Mouse (Mus musculus) ES-E14 (cell line): ENCODE measurements around the gene Npas2. TPM values are rescaled to one million over a fixed set of nuclear protein-coding genes. Genes with fewer than 3 reads are reported as not detected.

Experiments
- DNase-seq: peaks from one replicate; pipeline ENCODE4 v3.0.0-alpha.2; 2013; ENCODE audit warnings: low read depth, low spot score
- H3K27ac ChIP-seq: 2 replicates; pipeline ENCODE4 v1.5.1; 2012; ENCODE audit warnings: low read depth, mild to moderate bottlenecking, low read length, moderate library complexity, mixed read lengths; ENCODE audit not compliant: poor library complexity, insufficient read depth, severe bottlenecking
- H3K36me3 ChIP-seq: 2 replicates; pipeline ENCODE4 v1.6.1; 2012; ENCODE audit warnings: mild to moderate bottlenecking, low read length, moderate library complexity, mixed read lengths; ENCODE audit not compliant: control insufficient read depth, poor library complexity, insufficient read depth, severe bottlenecking
- H3K4me1 ChIP-seq, 2 experiments: fragments of 150-350 bp in 1 of 2; sonication (generic) in 1 of 2; 2 replicates each; pipeline ENCODE4 v1.6.1; 2012; ENCODE audit warnings: low read length in 2 of 2, mild to moderate bottlenecking in 1 of 2, mixed read lengths in 1 of 2; ENCODE audit not compliant: control insufficient read depth in 2 of 2, insufficient read depth in 2 of 2, poor library complexity in 1 of 2
- H3K4me3 ChIP-seq, 2 experiments: fragments of 150-350 bp in 1 of 2; sonication (generic) in 1 of 2; 2 replicates each; pipeline ENCODE4 v1.5.1; 2012; ENCODE audit warnings: low read length in 2 of 2, low read depth in 1 of 2, mild to moderate bottlenecking in 1 of 2, mixed read lengths in 1 of 2; ENCODE audit not compliant: insufficient read depth in 1 of 2, poor library complexity in 1 of 2, severe bottlenecking in 1 of 2
- H3K9ac ChIP-seq: 2 replicates; pipeline ENCODE4 v1.6.1; 2012; ENCODE audit warnings: low read depth, mild to moderate bottlenecking, low read length, mixed read lengths; ENCODE audit not compliant: poor library complexity, insufficient read depth, severe bottlenecking
- H3K9me3 ChIP-seq: fragments of 150-350 bp; sonication (generic); 2 replicates; pipeline ENCODE4 v1.6.1; 2012; ENCODE audit warnings: low read depth, mild to moderate bottlenecking, low read length; ENCODE audit not compliant: control insufficient read depth, insufficient read depth
- CHD2 ChIP-seq: IDR thresholded peaks from 2 replicates; pipeline ENCODE4 v1.6.1; 2014; ENCODE audit warnings: mild to moderate bottlenecking, low read depth, low read length, inconsistent platforms
- HCFC1 ChIP-seq: IDR thresholded peaks from 2 replicates; pipeline ENCODE4 v1.6.1; 2012; ENCODE audit warnings: low read length, inconsistent platforms, borderline replicate concordance; ENCODE audit not compliant: insufficient read depth
- MAFK ChIP-seq: IDR thresholded peaks from 2 replicates; pipeline ENCODE4 v1.6.1; 2014; ENCODE audit warnings: mild to moderate bottlenecking, low read depth, low read length, inconsistent platforms; ENCODE audit not compliant: insufficient read depth
- ZC3H11A ChIP-seq: IDR thresholded peaks from 2 replicates; pipeline ENCODE4 v1.6.1; 2012; ENCODE audit warnings: low read depth, mild to moderate bottlenecking, inconsistent platforms, low read length, borderline replicate concordance
- ZNF384 ChIP-seq: IDR thresholded peaks from 2 replicates; pipeline ENCODE4 v1.6.1; 2012; ENCODE audit warnings: low read depth, low read length, inconsistent platforms
- in situ Hi-C, 2 experiments: fragments of 600-800 bp; cut with MboI; formaldehyde crosslinking; loops; one replicate each; pipeline ENCODE4 v1.15.1; 2025; ENCODE audit warnings: low sequenced_read_pairs in 2 of 2, inconsistent platforms in 1 of 2; ENCODE audit not compliant: unreplicated experiment in 2 of 2
- total RNA-seq: library from RNA; depleted of rRNA; stranded (reverse); fragments of 300-350 nt; gene quantifications from 2 replicates; pipeline ENCODE4 v1.2.3, GENCODE M21; 2012

The Npas2 gene
- total RNA-seq, 1 experiment = 0.09 TPM

DNA sequence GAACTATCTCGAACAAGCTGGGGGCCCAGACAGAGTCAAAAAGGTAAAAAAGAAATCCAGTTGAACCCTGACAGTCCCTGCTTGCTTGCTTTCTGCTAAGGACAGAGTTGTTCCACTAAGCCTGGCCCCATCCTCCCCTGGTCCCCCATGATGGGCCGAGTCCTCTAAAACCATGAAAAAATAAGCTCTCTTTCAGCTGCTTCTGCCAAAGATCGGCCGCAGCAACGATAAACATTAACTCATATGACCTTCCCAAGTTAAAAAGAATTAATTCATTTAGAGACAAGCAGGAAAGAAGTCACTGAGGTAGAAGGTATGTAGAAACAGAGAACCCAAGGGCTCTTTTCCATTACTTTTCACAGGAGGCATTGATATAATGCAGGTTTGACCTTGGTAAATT is 16.8 kb upstream of the Npas2 start:
- Histone ChIP-seq H3K4me3 (no peak overlapping the region), H3K36me3 (no peaks in the 10 kb centered on the region), H3K4me1 (0 out of 4 replicates have a peak, but pooled peaks cover 0 to 1% of the 10 kb centered on the region in 2 experiments), H3K9me3 (no peaks in the 10 kb centered on the region), H3K27ac (no peak overlapping the region), H3K9ac (no peak overlapping the region)
- no peak for DNase-seq
- TF ChIP-seq HCFC1 (no peak), ZNF384 (no peak), ZC3H11A (no peak), CHD2 (no peak), MAFK (no peak)
- in situ Hi-C loops = loop anchor here in 1 of 2 experiments (25.0 kb wide), 1 partner anchor 164 kb away; no protein-coding TSS in a partner anchor

DNA sequence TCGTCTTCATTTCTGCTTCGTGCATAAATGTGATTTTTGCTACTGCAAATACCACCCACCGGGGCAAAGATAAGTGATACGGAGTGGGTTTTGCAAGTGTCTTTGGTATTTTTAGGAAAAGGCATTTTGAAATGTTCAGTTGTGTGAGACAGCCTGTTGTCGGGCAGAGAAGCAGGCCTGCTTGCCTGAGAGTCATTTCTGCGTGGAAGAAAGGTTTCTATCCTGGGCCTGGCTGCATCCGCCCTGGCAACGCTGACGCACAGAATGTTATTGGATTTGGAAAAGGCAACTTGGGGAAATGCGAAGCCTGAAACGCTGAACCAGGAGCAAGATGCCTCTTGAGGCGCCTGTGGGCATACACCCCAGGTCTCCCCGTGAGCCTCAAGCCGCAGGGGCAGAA is 16.3 kb upstream of the Npas2 start:
- Histone ChIP-seq H3K9ac (no peak overlapping the region), H3K27ac (no peak overlapping the region), H3K4me1 (0 out of 4 replicates have a peak, but pooled peaks cover 0 to 1% of the 10 kb centered on the region in 2 experiments), H3K36me3 (no peaks in the 10 kb centered on the region), H3K9me3 (no peaks in the 10 kb centered on the region), H3K4me3 (no peak overlapping the region)
- in situ Hi-C loops = loop anchor here in 1 of 2 experiments (25.0 kb wide), 1 partner anchor 165 kb away; no protein-coding TSS in a partner anchor
- TF ChIP-seq CHD2 = no peak
- no peak for TF ChIP-seq MAFK
- no peak for TF ChIP-seq ZC3H11A
- no peak for TF ChIP-seq HCFC1
- no peak for TF ChIP-seq ZNF384
- no peak for DNase-seq

DNA sequence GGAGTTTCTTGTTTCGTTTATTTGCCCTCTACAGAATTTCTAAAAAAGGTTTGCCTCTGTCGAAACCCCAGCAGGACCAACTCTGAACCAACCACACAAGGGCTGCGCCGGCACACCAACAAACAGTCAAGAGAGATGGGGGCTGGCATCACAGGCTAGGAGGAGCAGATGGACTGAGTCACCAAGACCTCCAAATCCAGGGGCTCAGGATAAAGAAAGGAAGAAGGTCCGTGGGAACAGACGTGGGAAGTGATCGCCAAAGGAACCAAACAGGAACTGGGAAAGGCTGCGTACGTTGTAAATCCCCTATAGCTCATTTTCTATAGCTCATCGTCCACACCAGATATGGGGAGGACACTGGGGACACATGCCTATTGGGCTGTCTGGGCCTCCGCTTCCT is 13.7 kb upstream of the Npas2 start:
- Histone ChIP-seq H3K9ac (no peak overlapping the region), H3K36me3 (no peaks in the 10 kb centered on the region), H3K4me3 (no peak overlapping the region), H3K9me3 (no peaks in the 10 kb centered on the region), H3K27ac (no peak overlapping the region), H3K4me1 (0 out of 4 replicates have a peak, but pooled peaks cover 0 to 1% of the 10 kb centered on the region in 2 experiments)
- TF ChIP-seq MAFK (no peak), CHD2 (no peak), HCFC1 (no peak), ZC3H11A (no peak), ZNF384 (no peak)
- in situ Hi-C loops = loop anchor here in 1 of 2 experiments (25.0 kb wide), 1 partner anchor 168 kb away; no protein-coding TSS in a partner anchor
- DNase-seq = no peak

DNA sequence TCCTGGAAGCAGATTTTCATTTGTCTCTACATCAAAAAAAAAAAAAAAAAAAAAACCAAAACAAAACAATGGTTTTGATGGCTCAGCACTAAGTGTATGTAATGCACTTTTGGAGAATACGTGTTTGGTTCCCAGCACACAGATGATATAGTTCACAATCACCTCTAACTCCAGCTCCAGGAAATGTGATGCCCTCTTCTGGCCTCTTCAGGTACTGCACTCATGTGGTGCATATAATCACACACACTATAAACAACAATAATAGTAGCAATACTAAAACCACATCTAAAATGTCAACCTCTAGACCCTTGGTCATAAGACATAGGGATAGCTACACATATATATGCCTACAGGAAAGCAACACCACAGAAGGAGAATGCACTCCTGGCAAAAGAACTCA is 13.0 kb upstream of the Npas2 start:
- in situ Hi-C loops = loop anchor here in 1 of 2 experiments (25.0 kb wide), 1 partner anchor 168 kb away; no protein-coding TSS in a partner anchor
- Histone ChIP-seq H3K36me3 (no peaks in the 10 kb centered on the region), H3K9me3 (no peaks in the 10 kb centered on the region), H3K9ac (no peak overlapping the region), H3K4me1 (0 out of 4 replicates have a peak, but pooled peaks cover 0 to 1% of the 10 kb centered on the region in 2 experiments), H3K4me3 (no peak overlapping the region), H3K27ac (no peak overlapping the region)
- TF ChIP-seq MAFK = no peak
- 0 out of 2 replicates have a peak, but pooled peaks have one; percentile 49 for TF ChIP-seq ZNF384
- no peak for TF ChIP-seq CHD2
- TF ChIP-seq ZC3H11A = no peak
- DNase-seq = no peak

GRCm38 (mm10) chr1:39181901-39182300 is 11.6 kb upstream of the Npas2 start:
- Histone ChIP-seq H3K36me3 (no peaks in the 10 kb centered on the region), H3K9me3 (no peaks in the 10 kb centered on the region), H3K4me1 (peaks cover under 1 to 1% of the 10 kb centered on the region in 2 experiments; a peak in 2 of 4 replicates), H3K27ac (no peak overlapping the region), H3K4me3 (no peak overlapping the region), H3K9ac (no peak overlapping the region)
- DNase-seq = no peak
- TF ChIP-seq ZC3H11A = no peak
- no peak for TF ChIP-seq HCFC1
- no peak for TF ChIP-seq ZNF384
- TF ChIP-seq MAFK = no peak
- TF ChIP-seq CHD2 = no peak
- in situ Hi-C loops = loop anchor here in 1 of 2 experiments (25.0 kb wide), 1 partner anchor 170 kb away; no protein-coding TSS in a partner anchor
